9 mouse cellular contexts compared by ENCODE assay signal in genomic region chr12:118854401-118854800, GRCm38 (mm10). TPM values are rescaled to one million over a fixed set of nuclear protein-coding genes. Genes with fewer than 3 reads are reported as not detected.
A peak's percentile ranks its signal among the peaks of the same experiment; 100 is the strongest.
DNase-seq lines count a peak whose midpoint lies in the region; ATAC-seq and TF ChIP-seq lines count a peak whose summit lies in the region.
"Had no signal": no experiment of that assay in that cellular context is flagged by ENCODE, and none has a peak within 500 bp of the region (broad histone marks: within the 10 kb centered on the region; RNA-seq: fewer than 3 reads in every experiment).

No protein-coding gene starts in this region.

- no peak overlapping the region for H3K9ac ChIP-seq in heart, postnatal 0 days (replicated peaks; ENCODE audit: low read depth, low read length)
- no peak overlapping the region for H3K9ac ChIP-seq in heart, adult 2 months (ENCODE audit: low read depth, low read length)
- H3K9ac ChIP-seq in limb, embryonic 12.5 days (replicated peaks), result peak overlapping the region; percentile 53; the same call in 1 of the 2 replicates
- H3K9ac ChIP-seq in neural tube, embryonic 14.5 days (replicated peaks; ENCODE audit: low read depth, low read length), result 0 out of 2 replicates have a peak overlapping the region, but pooled peaks have one; percentile 13

- WGBS in heart, postnatal 0 days, result 3% methylated on average over 10 of the region's 10 CpGs
- 5% methylated on average over 10 of the region's 10 CpGs for WGBS in heart, adult 2 months
- 2% methylated on average over 10 of the region's 10 CpGs for WGBS in limb, embryonic 12.5 days
- 3% methylated on average over 10 of the region's 10 CpGs for WGBS in neural tube, embryonic 14.5 days

- TF ChIP-seq EP300 in heart, postnatal 0 days (IDR thresholded peaks at IDR 0.05; ENCODE audit: low read depth), result no peak
- no peak for TF ChIP-seq EP300 in heart, adult 2 months (IDR thresholded peaks at IDR 0.05; ENCODE audit: insufficient read depth, low read depth, low read length)

- ATAC-seq in heart, postnatal 0 days (ENCODE audit: insufficient read depth, low read depth), result no peak
- ATAC-seq in limb, embryonic 12.5 days (ENCODE audit: insufficient number of reproducible peaks, insufficient read depth, low FRiP score, low TSS enrichment, low read depth), result no peak
- no peak for ATAC-seq in neural tube, embryonic 14.5 days (ENCODE audit: low read depth)

- H3K36me3 ChIP-seq in heart, postnatal 0 days (replicated peaks; ENCODE audit: control insufficient read depth, insufficient read depth, low read length), result no peaks in the 10 kb centered on the region
- no peaks in the 10 kb centered on the region for H3K36me3 ChIP-seq in heart, adult 2 months (ENCODE audit: control insufficient read depth, insufficient read depth, low read length)
- no peaks in the 10 kb centered on the region for H3K36me3 ChIP-seq in limb, embryonic 12.5 days
- no peaks in the 10 kb centered on the region for H3K36me3 ChIP-seq in neural tube, embryonic 14.5 days (ENCODE audit: control insufficient read depth, insufficient read depth, low read length)

- peak overlapping the region; percentile 66 for H3K4me2 ChIP-seq in heart, postnatal 0 days (ENCODE audit: low read depth, low read length)
- H3K4me2 ChIP-seq in limb, embryonic 12.5 days, result peak overlapping the region; percentile 67
- peak overlapping the region; percentile 51 for H3K4me2 ChIP-seq in neural tube, embryonic 14.5 days (ENCODE audit: low read depth, low read length)

- no peak for TF ChIP-seq POLR2A in heart, adult 2 months (IDR thresholded peaks at IDR 0.05; ENCODE audit: insufficient read depth, low read depth, low read length)
- no peak for TF ChIP-seq POLR2A in embryonic fibroblast, embryonic 13.5 days (IDR thresholded peaks at IDR 0.05; ENCODE audit: low read depth, low read length)

- H3K27me3 ChIP-seq in heart, postnatal 0 days (ENCODE audit: control insufficient read depth, insufficient read depth, low read length), result peaks cover 85% of the 10 kb centered on the region
- peaks cover 15% of the 10 kb centered on the region for H3K27me3 ChIP-seq in heart, adult 2 months (ENCODE audit: control insufficient read depth, insufficient read depth, low read length)
- H3K27me3 ChIP-seq in limb, embryonic 12.5 days, result peaks cover 46% of the 10 kb centered on the region
- peaks cover 41% of the 10 kb centered on the region for H3K27me3 ChIP-seq in neural tube, embryonic 14.5 days (ENCODE audit: control insufficient read depth, insufficient read depth, low read length)

- no peak for TF ChIP-seq CTCF in heart, postnatal 0 days (IDR thresholded peaks at IDR 0.05; ENCODE audit: low read depth)
- TF ChIP-seq CTCF in heart, adult 2 months (IDR thresholded peaks at IDR 0.05), result no peak
- no peak for TF ChIP-seq CTCF in embryonic fibroblast, embryonic 13.5 days (IDR thresholded peaks at IDR 0.05; ENCODE audit: borderline replicate concordance, insufficient read depth, low read length)

- H3K9me3 ChIP-seq in heart, postnatal 0 days (replicated peaks; ENCODE audit: control insufficient read depth, low read length), result no peaks in the 10 kb centered on the region
- H3K9me3 ChIP-seq in limb, embryonic 12.5 days, result no peaks in the 10 kb centered on the region
- H3K9me3 ChIP-seq in neural tube, embryonic 14.5 days (ENCODE audit: control insufficient read depth, low read length), result no peaks in the 10 kb centered on the region

- intact Hi-C loops in heart, adult 2 months (cut with DNase I), result loop anchor here (2.0 kb wide), 1 partner anchor 398 kb away; no protein-coding TSS in a partner anchor

- H3K4me1 ChIP-seq in heart, postnatal 0 days (ENCODE audit: control insufficient read depth, insufficient read depth), result peaks cover 6% of the 10 kb centered on the region; the same call in 1 of the 2 replicates
- no peaks in the 10 kb centered on the region for H3K4me1 ChIP-seq in heart, adult 2 months (ENCODE audit: control insufficient read depth, insufficient read depth, low read length)
- no peaks in the 10 kb centered on the region for H3K4me1 ChIP-seq in embryonic fibroblast, embryonic 13.5 days (ENCODE audit: control insufficient read depth, insufficient read depth, low read length)
- peaks cover 13% of the 10 kb centered on the region for H3K4me1 ChIP-seq in limb, embryonic 12.5 days (replicated peaks)
- no peaks in the 10 kb centered on the region for H3K4me1 ChIP-seq in neural tube, embryonic 14.5 days (ENCODE audit: control insufficient read depth, insufficient read depth, low read length)

- no peak for DNase-seq in heart, postnatal 0 days (ENCODE audit: low spot score)
- DNase-seq in heart, adult 2 months, result no peak
- no peak for DNase-seq in urinary bladder, postnatal 25 days (ENCODE audit: low spot score)
- DNase-seq in ovary, adult 18-20 months (ENCODE audit: low spot score), result no peak
- no peak for DNase-seq in right cerebral cortex, adult 2 months (ENCODE audit: low spot score in 2 of 2)

- H3K79me2 ChIP-seq in heart, adult 2 months (replicated peaks; ENCODE audit: control insufficient read depth, insufficient read depth, low read length), result no peaks in the 10 kb centered on the region

- peak overlapping the region; percentile 51 for H3K4me3 ChIP-seq in heart, postnatal 0 days (ENCODE audit: low read depth, low read length)
- H3K4me3 ChIP-seq in heart, adult 2 months, result no peak overlapping the region
- H3K4me3 ChIP-seq in embryonic fibroblast, embryonic 13.5 days (ENCODE audit: insufficient read depth, low read length), result peak overlapping the region; percentile 38
- peak overlapping the region; percentile 51 for H3K4me3 ChIP-seq in limb, embryonic 12.5 days (replicated peaks)
- peak overlapping the region; percentile 26 for H3K4me3 ChIP-seq in neural tube, embryonic 14.5 days (ENCODE audit: low read depth, low read length)

- H3K27ac ChIP-seq in heart, postnatal 0 days (ENCODE audit: low read depth), result no peak overlapping the region
- H3K27ac ChIP-seq in heart, adult 2 months, result no peak overlapping the region
- H3K27ac ChIP-seq in embryonic fibroblast, embryonic 13.5 days (ENCODE audit: insufficient read depth, low read length), result no peak overlapping the region
- no peak overlapping the region for H3K27ac ChIP-seq in limb, embryonic 12.5 days
- no peak overlapping the region for H3K27ac ChIP-seq in neural tube, embryonic 14.5 days (ENCODE audit: low read depth, low read length)

RNA-seq across cellular contexts. Expression of gene Sp8, which starts 8.3 kb away (rescaled TPM):
- total RNA-seq in heart, postnatal 0 days (2014; rRNA removed; ENCODE audit: low replicate concordance), result not detected in 2 replicates
- polyA plus RNA-seq in heart, postnatal 0 days (2015; fragmentation: Nextera tagmentation; extraction: Ambion mirVana), result not detected in 2 replicates
- total RNA-seq in heart, adult 2 months (2021), result not detected
- polyA plus RNA-seq in heart, adult 2 months (2012; rRNA removed), result not detected in 2 replicates
- not detected in 2 replicates for polyA plus RNA-seq in embryonic fibroblast, embryonic 13.5 days (2011; ENCODE audit: insufficient read length, low read depth, missing spikeins)
- polyA plus RNA-seq in limb, embryonic 12.5 days (2016; fragmentation: Nextera tagmentation; extraction: Ambion mirVana), result 4.4 and 4.7 TPM in 2 replicates
- polyA plus RNA-seq in neural tube, embryonic 14.5 days (2014; fragmentation: Nextera tagmentation; extraction: Ambion mirVana), result 3.7 and 4.7 TPM in 2 replicates
- total RNA-seq: gastrocnemius, adult 18-20 months had no signal

Comparison
In these comparisons a context has a peak if more than half of its experiments do, and no peak if none do; other contexts are left out.
1. H3K9ac ChIP-seq: peak in limb, embryonic 12.5 days (single experiment) and neural tube, embryonic 14.5 days (single experiment); none in heart, postnatal 0 days (single experiment) and heart, adult 2 months (single experiment).
2. Peak in every context shown above with its lines, with median percentiles within 50 percentile points of each other: H3K4me2 ChIP-seq.